Mouse (Mus musculus): ENCODE measurements around the gene Itga11.

DNA sequence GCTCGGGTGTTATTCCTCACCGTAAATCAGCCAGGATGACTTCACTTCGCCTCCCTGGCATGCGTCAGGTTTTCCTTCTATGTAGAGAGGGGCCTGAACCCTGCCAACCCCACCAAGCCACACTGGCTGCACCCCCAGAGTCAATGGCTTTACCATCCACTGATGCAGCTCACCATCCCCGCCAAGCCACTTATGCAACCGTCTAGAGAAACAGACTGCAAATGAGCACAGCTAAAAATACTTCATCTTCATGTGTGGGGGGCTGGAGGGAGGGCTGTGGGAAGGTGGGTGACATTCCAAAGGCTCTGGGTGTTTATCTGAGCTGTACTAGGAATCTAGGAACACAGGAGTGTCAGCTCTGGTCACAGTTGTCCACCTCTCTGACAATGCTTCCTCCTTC lies 45.2 kb upstream of the Itga11 start:
- TF ChIP-seq CTCF (IDR thresholded peaks at IDR 0.05; ENCODE audit: low read depth, low read length) (no peak), POLR2A (IDR thresholded peaks at IDR 0.05; ENCODE audit: insufficient read depth, low read length) (no peak), EP300 (IDR thresholded peaks at IDR 0.05; ENCODE audit: insufficient read depth, low read depth, low read length) (no peak)
